Mouse (Mus musculus): ENCODE measurements around the gene Gm3646.

Gene Gm3646

DNA sequence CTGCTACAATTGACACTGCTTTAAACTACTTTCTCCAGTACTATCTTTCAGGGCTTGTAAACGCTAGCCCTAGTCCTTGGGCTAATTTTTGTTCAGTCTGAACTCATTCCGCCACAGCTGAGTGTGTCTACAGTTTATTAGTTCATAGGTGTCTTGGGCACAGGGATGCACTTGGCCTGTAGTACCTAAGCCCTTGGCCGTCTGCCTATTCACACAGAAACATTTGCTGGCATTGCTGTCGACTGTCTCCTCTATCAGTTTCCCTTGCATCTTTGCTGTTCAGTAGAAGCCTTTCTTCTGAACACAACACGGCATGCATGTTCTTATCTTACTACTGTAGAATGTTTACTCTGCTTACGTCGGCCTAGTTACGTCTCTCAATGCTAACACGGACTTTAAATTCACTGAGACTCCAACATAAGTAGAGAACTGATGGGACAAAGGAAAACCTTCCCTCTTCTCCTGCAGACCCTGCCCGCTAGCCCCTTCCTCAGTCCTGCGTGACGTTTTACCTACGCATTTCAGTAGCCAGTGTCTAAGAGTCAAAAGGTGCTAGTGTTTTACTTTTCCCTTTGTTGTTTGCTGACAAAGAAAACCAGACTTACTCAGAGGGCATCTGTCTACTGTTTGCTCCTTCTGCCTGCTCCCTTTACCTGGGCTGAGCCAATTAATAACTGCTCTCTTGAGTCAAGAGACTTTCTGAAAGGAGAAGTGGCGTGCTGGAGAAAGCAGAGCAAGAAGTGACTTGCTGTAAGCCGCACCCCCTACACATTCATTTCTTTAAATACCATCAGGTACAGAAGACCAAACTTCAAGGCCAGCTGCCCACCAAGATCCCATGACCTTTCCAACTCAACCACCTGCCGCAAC lies 25.8 kb downstream of the Gm3646 start:
- no peak for DNase-seq (ENCODE audit: low spot score in 2 of 2)

GRCm38 (mm10) chr1:39773991-39774729 lies 31.0 kb downstream of the Gm3646 start:
- no peak for DNase-seq (ENCODE audit: low spot score in 2 of 2)

GRCm38 (mm10) chr1:39773551-39773950 lies 31.6 kb downstream of the Gm3646 start:
- no peak for DNase-seq (ENCODE audit: low spot score in 2 of 2)

DNA sequence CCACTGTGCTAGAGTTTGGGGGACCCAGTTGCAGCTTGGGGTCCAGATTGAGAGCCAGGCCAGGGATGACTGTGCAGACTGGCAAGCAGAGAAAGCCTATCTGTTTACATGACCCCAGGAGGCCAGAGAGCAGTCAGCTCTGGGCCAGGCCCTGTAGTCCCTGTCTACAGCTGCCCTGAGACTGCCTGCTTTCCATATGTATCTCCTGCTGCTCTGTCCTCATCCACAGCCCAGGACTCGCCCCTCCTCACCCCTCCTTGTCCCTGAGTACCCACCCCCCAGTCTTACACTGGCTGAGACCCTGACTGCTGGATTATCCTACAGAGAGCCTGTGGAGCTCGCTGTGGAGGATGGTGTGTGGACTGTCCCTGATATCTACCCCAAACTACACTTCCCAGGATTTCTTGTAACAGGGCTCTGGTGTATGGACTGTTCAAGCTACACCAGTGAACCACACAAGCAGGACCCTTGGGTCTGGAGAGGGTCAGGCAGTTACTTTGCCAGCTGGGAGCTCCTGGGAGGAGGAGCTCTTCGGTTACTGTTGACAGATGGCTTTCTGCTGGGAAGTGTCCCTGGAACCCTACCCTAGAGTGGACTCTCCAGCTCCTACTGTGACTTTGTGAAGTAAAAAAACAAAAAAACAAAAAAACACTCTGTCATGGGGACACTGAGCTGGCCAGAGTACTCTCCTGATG lies 32.6 kb downstream of the Gm3646 start:
- DNase-seq (ENCODE audit: low spot score in 2 of 2), result no peak

DNA sequence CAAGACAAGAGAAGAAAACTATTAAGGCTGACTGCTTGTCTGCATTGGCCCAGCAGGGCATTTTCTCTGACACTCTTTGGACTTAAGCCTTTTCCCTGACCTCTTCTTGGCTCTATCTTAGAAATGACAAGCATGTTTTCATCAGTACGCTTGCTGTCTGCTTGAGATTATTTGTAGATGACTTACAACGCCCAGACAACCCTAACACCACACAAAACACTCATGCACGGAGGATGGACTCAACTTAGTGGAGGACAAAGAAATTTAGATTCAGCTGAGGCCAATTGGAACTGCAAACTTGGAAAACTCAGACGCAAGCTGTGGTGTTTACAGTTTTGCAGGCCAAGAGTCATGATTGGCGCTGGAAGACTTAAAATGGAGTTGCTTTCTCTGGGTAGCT lies 34.7 kb downstream of the Gm3646 start:
- no peak for DNase-seq (ENCODE audit: low spot score in 2 of 2)

GRCm38 (mm10) chr1:39768017-39768416 lies 37.1 kb downstream of the Gm3646 start:
- no peak for DNase-seq (ENCODE audit: low spot score in 2 of 2)

DNA sequence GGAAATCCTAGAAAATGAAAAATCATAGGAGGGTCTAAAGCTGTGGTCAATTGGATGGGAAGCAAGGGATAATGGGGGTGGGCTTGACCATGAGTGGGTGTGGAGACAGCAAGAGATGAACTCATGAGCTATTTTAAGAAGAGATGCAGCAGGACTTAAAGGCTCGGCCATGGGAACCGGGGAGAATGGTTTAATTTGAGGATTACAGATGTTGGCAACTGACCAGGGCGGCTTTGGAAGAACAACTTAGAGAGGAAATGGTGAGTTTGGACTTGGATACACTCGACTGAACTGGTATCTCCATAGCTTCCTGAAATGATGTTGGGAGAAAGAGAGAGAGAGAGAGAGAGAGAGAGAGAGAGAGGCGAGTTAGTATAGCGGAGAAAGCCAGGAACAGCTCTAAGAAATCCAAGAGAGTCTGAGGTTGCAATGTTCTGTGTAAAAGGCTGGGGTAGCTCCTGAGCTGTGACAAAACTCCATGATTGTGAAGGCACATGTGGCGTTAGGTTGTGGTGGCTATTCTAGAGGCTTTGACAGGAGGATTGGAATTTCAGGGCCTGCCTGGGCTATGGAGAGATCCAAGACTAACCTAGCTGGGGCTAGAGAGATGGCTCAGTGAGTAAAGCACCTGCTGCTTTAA lies 39.2 kb downstream of the Gm3646 start:
- DNase-seq (ENCODE audit: low spot score in 2 of 2), result no peak

GRCm38 (mm10) chr1:39762025-39762370 lies 43.1 kb downstream of the Gm3646 start:
- DNase-seq (ENCODE audit: low spot score in 2 of 2), result peak; percentile 40 to 78

DNA sequence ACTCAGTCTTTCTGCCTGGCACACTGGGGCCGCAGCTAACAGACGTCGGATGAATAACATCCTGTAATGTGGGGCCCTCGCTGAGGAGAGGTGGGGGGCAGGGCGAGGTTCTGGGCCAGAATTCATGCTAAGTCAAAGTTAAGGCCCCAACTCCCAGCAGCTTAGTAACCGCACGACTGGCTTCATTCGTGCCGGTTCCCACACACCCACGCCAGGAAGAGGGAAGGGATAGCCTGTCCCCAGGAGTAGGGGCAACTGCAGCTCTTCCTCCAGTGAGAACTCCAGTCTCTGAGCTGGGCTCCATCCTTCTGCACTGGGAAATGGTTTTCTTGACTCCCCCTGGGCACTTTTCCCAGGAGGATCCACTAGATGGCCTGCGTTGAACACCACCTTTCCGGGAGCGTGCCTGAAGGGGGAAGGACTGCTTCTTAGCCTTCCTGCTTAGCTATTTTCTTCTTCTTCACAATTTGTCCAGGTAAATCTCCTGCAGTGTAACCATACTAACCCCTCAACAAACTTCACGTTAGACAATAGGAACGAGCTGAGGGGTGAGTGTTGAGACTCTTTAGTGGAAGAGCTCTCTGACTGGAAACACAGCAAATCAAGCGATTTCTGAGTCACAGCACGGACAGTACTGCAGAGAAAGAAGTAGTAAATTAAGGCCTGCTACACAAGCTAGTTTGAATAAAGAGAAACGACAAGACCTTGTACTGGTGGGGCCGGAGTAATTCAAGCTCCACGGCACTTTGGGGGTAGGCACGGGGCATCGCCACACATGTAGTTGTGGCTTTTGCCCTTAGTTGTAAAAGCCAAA lies 43.7 kb downstream of the Gm3646 start:
- peak; percentile 42 to 45 for DNase-seq (ENCODE audit: low spot score in 2 of 2)

GRCm38 (mm10) chr1:39760181-39760715 lies 44.9 kb downstream of the Gm3646 start:
- no peak for DNase-seq (ENCODE audit: low spot score in 2 of 2)

DNA sequence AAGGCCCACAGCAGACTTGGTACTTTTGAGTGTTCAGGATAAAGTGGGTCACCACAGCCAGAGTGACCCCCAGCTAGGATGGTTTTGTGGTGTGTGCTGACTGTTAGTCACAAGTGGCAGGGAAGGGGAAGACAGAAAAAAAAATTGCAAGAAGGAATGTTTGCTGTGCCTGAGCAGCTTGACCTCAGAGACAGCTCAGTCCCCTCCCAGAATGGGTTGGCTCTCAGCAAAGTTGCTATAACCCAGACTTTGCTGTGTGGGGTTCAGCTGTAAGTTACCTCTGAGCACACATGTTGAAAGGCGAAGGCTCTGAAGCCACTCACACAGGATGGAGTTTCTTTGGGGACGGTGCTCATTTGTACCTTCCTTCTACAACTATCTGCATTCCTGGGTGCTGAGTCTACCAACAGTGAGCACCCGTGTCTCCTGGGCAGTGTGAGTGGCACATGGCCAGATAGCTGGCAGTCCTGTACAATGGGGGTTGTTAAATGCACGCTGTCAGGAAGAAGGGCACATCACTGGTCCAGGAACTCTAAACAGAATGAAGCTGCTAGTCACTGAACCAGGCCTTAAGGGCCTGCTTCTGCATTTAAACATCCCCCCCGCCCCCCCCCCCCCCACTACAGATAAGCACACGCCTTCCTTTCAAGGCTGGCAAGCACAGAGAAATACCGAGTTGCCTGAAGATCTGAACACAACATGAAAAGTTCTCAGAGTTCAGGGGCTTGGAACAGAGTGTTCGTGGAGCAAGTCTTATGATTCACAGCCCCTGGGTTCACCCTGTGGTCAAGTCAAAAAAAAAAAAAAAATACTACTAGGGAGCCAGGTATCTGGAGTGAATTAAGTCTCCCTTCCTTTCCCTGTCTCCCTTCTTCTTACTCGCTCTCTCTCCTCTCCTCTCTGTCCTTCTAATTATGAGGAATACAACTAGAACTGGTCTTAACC lies 45.6 kb downstream of the Gm3646 start:
- peak in 1 of 2 experiments; percentile 26 for DNase-seq (ENCODE audit: low spot score in 2 of 2)

DNA sequence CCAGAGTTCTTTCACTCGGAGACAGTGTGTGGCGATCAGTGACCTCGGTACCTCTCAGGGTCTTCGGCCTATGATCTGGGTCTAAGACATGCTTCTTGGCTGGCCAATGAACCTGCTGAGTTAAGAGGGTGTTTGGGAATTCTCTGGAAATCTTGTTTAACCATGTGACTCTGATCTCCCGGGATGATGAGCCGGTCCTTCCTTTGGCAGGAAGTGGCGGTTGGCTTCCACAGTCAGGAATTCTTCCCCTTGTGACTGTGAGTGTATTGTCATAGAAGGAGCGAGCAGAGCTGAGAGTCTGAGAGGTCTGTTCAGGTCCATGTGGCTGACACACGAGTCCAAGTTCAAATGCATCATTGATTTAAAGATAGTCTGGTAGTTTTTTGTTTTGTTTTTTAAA lies 46.9 kb downstream of the Gm3646 start:
- no peak for DNase-seq (ENCODE audit: low spot score in 2 of 2)

- peak; percentile 30 to 52 for DNase-seq (ENCODE audit: low spot score in 2 of 2)
Measured at GRCm38 (mm10) chr1:39756952-39757351, 48.2 kb downstream of the Gm3646 start.

DNA sequence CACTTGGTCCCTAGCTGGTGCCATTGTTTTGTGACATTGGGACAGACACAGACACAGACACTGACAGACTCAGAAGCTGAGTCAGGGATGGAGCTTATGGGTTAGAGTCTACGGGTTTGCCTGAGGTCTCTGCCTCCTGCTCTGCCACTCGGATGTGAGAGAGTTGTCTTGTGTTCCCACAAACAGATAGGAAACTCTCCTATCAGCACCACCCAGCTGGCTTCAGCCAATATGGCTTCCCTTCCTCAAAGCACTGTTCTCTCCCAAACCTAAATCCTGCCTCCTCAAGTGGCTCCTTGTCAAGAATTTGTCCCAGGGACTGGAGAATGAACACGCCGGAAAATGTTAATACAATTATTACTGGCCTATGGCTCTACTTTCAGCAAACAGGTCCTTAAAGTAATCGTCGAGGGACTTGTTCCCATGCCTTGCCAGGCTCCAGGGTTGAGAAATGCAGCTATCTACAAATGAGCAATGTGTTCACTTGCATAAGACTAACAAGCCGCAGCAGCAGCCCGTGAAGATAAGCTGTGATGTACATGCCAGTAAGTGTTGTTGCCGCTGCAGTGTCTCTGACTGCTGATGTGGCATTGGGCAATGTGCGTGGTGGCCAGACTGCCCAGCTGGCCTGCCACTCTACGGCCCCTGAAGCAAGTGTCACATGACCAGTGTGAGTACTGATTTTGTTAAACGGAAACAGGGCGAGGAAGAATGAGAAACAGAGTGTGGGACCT lies 50.7 kb downstream of the Gm3646 start:
- DNase-seq (ENCODE audit: low spot score in 2 of 2), result no peak

All from urinary bladder, adult 18-20 months (tissue).